Mouse (Mus musculus): Measurements from ENCODE around the gene Rere.

GRCm38 (mm10) chr4:150601489-150601888, 320.0 kb downstream of the Rere start:
- no peak for TF ChIP-seq ZNF384 (IDR thresholded peaks at IDR 0.05; ENCODE audit: low read depth, low read length)
- no peak for TF ChIP-seq CHD2 (IDR thresholded peaks at IDR 0.05; ENCODE audit: low read depth, low read length)
- no peak for TF ChIP-seq ZC3H11A (IDR thresholded peaks at IDR 0.05; ENCODE audit: borderline replicate concordance, low read depth, low read length)
- no peak for TF ChIP-seq MAFK (IDR thresholded peaks at IDR 0.05; ENCODE audit: insufficient read depth, low read depth, low read length)
